Mouse (Mus musculus): ENCODE results near the gene Ube2m. TPM values are rescaled to one million over a fixed set of nuclear protein-coding genes. Genes with fewer than 3 reads are reported as not detected.

Ube2m gene
- polyA plus RNA-seq, 1 experiment from 2014 or later = 157 TPM

DNA sequence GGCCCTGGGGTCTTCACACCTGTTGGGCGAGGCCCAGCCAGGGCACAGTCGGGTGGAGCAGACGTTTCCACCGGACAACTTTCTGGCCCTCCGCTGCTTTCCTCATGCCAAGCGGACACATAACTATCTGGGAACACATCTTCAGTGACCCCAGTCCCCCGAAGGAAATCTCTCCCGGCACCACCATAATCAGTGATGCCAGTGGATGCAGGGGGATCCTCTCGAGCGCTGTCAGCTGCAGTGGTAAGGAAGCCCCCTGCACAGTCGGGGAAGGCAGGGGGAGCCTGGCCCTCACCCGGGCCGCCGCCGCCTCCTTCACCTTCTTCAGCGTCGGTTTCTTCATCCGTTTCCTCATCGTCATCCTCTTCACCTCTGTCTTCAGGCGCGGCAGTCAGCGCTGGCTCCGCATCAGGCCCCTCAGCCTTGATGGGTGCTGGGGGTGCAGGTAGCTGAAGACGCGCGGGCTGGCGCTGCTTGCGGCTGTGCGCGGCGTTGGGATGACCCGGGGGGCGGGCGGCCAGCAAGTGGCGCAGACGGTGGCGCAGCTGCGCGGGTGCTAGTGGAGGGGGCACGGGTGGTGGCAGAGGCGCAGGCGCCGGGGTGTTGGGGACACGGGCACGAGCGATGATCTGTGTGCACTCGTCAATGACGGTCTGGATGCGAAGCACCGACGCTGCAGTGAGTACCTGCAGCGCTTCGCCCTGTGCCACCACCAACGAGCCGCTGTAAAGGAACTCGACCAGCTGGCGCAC, 30.6 kb downstream of the Ube2m start:
- peaks cover 27% of the 10 kb centered on the region for H3K27me3 ChIP-seq (replicated peaks; ENCODE audit: low read depth, poor library complexity, severe bottlenecking)
- no peak for DNase-seq (ENCODE audit: low spot score)
- peaks cover 27% of the 10 kb centered on the region for H3K4me1 ChIP-seq
- 39% methylated on average over 57 of the region's 57 CpGs for WGBS
- peaks cover 38% of the 10 kb centered on the region for H3K36me3 ChIP-seq (replicated peaks)
- H3K9me3 ChIP-seq = peaks cover 5% of the 10 kb centered on the region; the same call in 1 of the 2 replicates
- no peak overlapping the region for H3K27ac ChIP-seq (replicated peaks)
- peak overlapping the region; percentile 44 for H3K4me3 ChIP-seq

DNA sequence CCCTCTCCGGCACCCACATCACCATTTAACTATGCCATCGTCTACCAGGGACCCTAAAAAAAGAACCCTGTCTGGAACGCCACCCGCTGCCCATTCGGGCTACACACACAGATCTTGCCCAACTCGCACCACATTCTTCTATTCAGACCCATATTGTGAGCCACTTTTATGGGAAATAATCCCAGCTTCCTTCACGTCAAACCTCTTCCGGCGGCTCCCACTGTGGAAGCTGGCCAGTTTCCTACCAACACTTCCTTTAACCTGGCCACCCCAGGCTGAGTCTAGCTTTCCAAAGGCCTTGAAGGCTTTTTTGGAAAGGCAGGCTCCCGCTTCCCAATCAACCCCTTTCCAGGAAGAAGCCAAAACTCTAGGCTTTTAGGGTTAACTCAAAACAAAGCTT, 31.5 kb downstream of the Ube2m start:
- 86% methylated on average over 10 of the region's 10 CpGs for WGBS
- Histone ChIP-seq H3K9me3 (peaks cover 5% of the 10 kb centered on the region; the same call in 1 of the 2 replicates), H3K27me3 (replicated peaks; ENCODE audit: low read depth, poor library complexity, severe bottlenecking) (peaks cover 27% of the 10 kb centered on the region), H3K4me3 (no peak overlapping the region), H3K27ac (replicated peaks) (no peak overlapping the region), H3K4me1 (peaks cover 27% of the 10 kb centered on the region), H3K36me3 (replicated peaks) (peaks cover 38% of the 10 kb centered on the region)
- DNase-seq (ENCODE audit: low spot score) = no peak

- 91% methylated on average over 17 of the region's 17 CpGs for WGBS
- DNase-seq (ENCODE audit: low spot score) = no peak
These were observed 32.1 kb downstream of the Ube2m start for GRCm38 (mm10) chr7:13006011-13006410.

GRCm38 (mm10) chr7:13003380-13003779, 34.7 kb downstream of the Ube2m start:
- H3K4me3 ChIP-seq = no peak overlapping the region
- DNase-seq (ENCODE audit: low spot score) = no peak
- WGBS = 76% methylated on average over 5 of the region's 5 CpGs
- H3K27me3 ChIP-seq (replicated peaks; ENCODE audit: low read depth, poor library complexity, severe bottlenecking) = peaks cover 24% of the 10 kb centered on the region
- H3K4me1 ChIP-seq = peaks cover 14% of the 10 kb centered on the region
- H3K9me3 ChIP-seq = peaks cover 5% of the 10 kb centered on the region; the same call in 1 of the 2 replicates
- H3K36me3 ChIP-seq (replicated peaks) = peaks cover 38% of the 10 kb centered on the region
- H3K27ac ChIP-seq (replicated peaks) = no peak overlapping the region

More at GRCm38 (mm10) chr7:13006011-13006410, 32.1 kb downstream of the Ube2m start:
- Histone ChIP-seq H3K36me3 (replicated peaks) (peaks cover 38% of the 10 kb centered on the region), H3K27ac (replicated peaks) (no peak overlapping the region), H3K4me3 (no peak overlapping the region), H3K9me3 (peaks cover 5% of the 10 kb centered on the region; the same call in 1 of the 2 replicates), H3K4me1 (peaks cover 27% of the 10 kb centered on the region), H3K27me3 (replicated peaks; ENCODE audit: low read depth, poor library complexity, severe bottlenecking) (peaks cover 27% of the 10 kb centered on the region)

DNA sequence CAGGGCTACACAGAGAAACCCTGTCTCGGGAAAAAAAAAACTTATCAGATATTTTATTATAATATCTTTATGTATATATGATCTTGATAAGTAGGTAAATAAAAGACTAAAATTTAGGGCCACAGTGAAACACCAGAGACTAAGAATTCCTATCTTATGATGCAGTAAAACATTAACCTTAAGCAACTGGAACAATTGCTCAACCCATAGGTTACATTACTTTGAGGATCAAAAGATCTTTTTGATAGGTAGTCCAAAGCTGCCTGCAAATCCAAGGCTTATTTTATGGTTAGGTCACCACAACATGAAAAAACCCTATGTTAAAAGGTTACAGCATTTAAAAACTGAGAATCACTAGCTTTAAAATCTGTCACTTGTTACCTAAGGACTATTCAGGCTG, 36.5 kb downstream of the Ube2m start:
- Histone ChIP-seq H3K4me3 (no peak overlapping the region), H3K36me3 (replicated peaks) (peaks cover 23% of the 10 kb centered on the region), H3K27ac (replicated peaks) (no peak overlapping the region), H3K4me1 (no peaks in the 10 kb centered on the region), H3K27me3 (replicated peaks; ENCODE audit: low read depth, poor library complexity, severe bottlenecking) (peaks cover 6% of the 10 kb centered on the region), H3K9me3 (no peaks in the 10 kb centered on the region)
- DNase-seq (ENCODE audit: low spot score) = no peak
- 59% methylated on average over 1 of the region's 1 CpGs for WGBS

DNA sequence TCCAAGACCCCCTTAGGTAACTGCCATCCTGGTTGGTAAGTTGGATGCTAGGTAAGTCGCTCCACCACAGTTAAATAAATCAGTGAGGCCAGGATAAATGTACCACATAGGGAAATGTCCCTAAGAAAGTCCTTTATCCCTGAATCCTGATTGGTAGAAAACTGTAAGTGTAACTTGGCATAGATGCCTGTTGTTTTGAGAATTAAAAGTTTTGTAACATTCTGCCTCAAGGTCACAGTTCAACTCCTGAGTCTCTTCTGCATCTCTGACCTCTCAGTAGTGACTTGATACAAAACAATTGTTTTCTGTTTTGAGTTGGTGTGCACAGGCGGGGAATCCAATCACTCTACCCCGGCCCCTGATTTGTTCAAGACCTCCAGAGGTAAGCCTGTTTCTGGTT, 39.2 kb downstream of the Ube2m start, which contains the start of gene Trim28:
TSS of gene Trim28 (plus strand) at position 264 of the 400 bp plus-strand sequence.
- no peak for DNase-seq (ENCODE audit: low spot score)
- Histone ChIP-seq H3K27ac (replicated peaks) (no peak within 1 kb of the TSS), H3K36me3 (replicated peaks) (no peaks in the 10 kb centered on the region), H3K4me1 (no peaks in the 10 kb centered on the region), H3K9me3 (no peaks in the 10 kb centered on the region), H3K4me3 (no peak within 1 kb of the TSS), H3K27me3 (replicated peaks; ENCODE audit: low read depth, poor library complexity, severe bottlenecking) (no peaks in the 10 kb centered on the region)
- WGBS = 78% methylated on average over 3 of the region's 3 CpGs

- H3K4me1 ChIP-seq = no peaks in the 10 kb centered on the region
- H3K27ac ChIP-seq (replicated peaks) = no peak within 1 kb of the TSS
- H3K27me3 ChIP-seq (replicated peaks; ENCODE audit: low read depth, poor library complexity, severe bottlenecking) = no peaks in the 10 kb centered on the region
- WGBS = 82% methylated on average over 5 of the region's 5 CpGs
- DNase-seq (ENCODE audit: low spot score) = no peak
- no peaks in the 10 kb centered on the region for H3K9me3 ChIP-seq
- no peak within 1 kb of the TSS for H3K4me3 ChIP-seq
- no peaks in the 10 kb centered on the region for H3K36me3 ChIP-seq (replicated peaks)
These were observed 40.0 kb downstream of the Ube2m start, which contains the start of gene Slc27a5 for GRCm38 (mm10) chr7:12998053-12998452. Gene Slc27a5 (minus strand): TSS chr7:12998192.

DNA sequence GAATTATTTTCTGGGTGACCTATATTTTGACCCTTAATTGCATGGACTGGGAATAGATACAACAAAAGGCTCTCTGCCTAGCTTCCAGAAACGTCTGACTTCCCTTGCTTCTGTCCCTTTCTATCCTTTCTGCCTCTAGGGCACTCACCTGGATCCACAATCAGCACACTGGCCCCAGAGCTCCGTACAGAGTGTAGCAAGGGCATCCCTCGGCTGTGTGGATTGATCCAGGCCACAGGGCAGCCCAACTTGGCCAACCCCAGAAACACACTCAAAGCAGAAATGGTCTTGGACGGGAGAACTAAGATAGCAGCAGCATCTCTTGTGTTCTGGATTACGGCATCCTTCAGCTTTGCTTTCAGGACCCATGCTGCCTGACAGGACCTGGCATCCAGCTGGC, 40.8 kb downstream of the Ube2m start:
- H3K36me3 ChIP-seq (replicated peaks) = no peaks in the 10 kb centered on the region
- no peak for DNase-seq (ENCODE audit: low spot score)
- H3K27ac ChIP-seq (replicated peaks) = no peak overlapping the region
- H3K27me3 ChIP-seq (replicated peaks; ENCODE audit: low read depth, poor library complexity, severe bottlenecking) = no peaks in the 10 kb centered on the region
- 65% methylated on average over 5 of the region's 5 CpGs for WGBS
- no peaks in the 10 kb centered on the region for H3K4me1 ChIP-seq
- H3K4me3 ChIP-seq = no peak overlapping the region
- no peaks in the 10 kb centered on the region for H3K9me3 ChIP-seq

- no peaks in the 10 kb centered on the region for H3K9me3 ChIP-seq
- no peaks in the 10 kb centered on the region for H3K36me3 ChIP-seq (replicated peaks)
- H3K27ac ChIP-seq (replicated peaks) = no peak overlapping the region
These were observed 42.2 kb downstream of the Ube2m start for GRCm38 (mm10) chr7:12995862-12996261.

DNA sequence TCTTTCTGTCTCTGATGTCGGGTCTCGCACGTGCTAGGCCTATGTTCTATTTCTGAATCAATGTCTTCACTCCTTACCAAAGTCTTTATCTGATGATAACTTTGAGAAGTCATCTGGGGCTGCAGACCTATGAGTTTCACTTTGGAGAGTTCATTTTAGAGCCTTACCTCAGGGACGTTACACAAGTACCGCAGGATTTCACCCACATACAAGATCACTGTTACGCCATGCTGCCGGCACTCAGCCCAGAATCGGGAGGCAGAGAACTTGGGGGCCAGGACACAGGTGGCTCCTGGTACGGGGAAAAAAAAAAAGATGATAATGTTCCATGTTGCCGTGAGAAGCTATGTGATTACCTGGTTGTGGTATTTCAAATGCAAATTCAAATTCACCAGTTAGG, 44.9 kb downstream of the Ube2m start:
- H3K36me3 ChIP-seq (replicated peaks) = no peaks in the 10 kb centered on the region
- H3K4me3 ChIP-seq = no peak overlapping the region
- no peak overlapping the region for H3K27ac ChIP-seq (replicated peaks)
- H3K4me1 ChIP-seq = no peaks in the 10 kb centered on the region
- DNase-seq (ENCODE audit: low spot score) = no peak
- H3K9me3 ChIP-seq = no peaks in the 10 kb centered on the region
- 90% methylated on average over 10 of the region's 10 CpGs for WGBS
- no peaks in the 10 kb centered on the region for H3K27me3 ChIP-seq (replicated peaks; ENCODE audit: low read depth, poor library complexity, severe bottlenecking)

More at GRCm38 (mm10) chr7:12995862-12996261, 42.2 kb downstream of the Ube2m start:
- Histone ChIP-seq H3K27me3 (replicated peaks; ENCODE audit: low read depth, poor library complexity, severe bottlenecking) (no peaks in the 10 kb centered on the region), H3K4me3 (no peak overlapping the region), H3K4me1 (no peaks in the 10 kb centered on the region)
- DNase-seq (ENCODE audit: low spot score) = no peak

GRCm38 (mm10) chr7:12992222-12992621, 45.9 kb downstream of the Ube2m start:
- no peak for DNase-seq (ENCODE audit: low spot score)
- no peak overlapping the region for H3K27ac ChIP-seq (replicated peaks)
- H3K36me3 ChIP-seq (replicated peaks) = no peaks in the 10 kb centered on the region
- 8% methylated on average over 3 of the region's 3 CpGs for WGBS
- H3K4me1 ChIP-seq = no peaks in the 10 kb centered on the region
- no peaks in the 10 kb centered on the region for H3K9me3 ChIP-seq
- H3K27me3 ChIP-seq (replicated peaks; ENCODE audit: low read depth, poor library complexity, severe bottlenecking) = no peaks in the 10 kb centered on the region
- no peak overlapping the region for H3K4me3 ChIP-seq

DNA sequence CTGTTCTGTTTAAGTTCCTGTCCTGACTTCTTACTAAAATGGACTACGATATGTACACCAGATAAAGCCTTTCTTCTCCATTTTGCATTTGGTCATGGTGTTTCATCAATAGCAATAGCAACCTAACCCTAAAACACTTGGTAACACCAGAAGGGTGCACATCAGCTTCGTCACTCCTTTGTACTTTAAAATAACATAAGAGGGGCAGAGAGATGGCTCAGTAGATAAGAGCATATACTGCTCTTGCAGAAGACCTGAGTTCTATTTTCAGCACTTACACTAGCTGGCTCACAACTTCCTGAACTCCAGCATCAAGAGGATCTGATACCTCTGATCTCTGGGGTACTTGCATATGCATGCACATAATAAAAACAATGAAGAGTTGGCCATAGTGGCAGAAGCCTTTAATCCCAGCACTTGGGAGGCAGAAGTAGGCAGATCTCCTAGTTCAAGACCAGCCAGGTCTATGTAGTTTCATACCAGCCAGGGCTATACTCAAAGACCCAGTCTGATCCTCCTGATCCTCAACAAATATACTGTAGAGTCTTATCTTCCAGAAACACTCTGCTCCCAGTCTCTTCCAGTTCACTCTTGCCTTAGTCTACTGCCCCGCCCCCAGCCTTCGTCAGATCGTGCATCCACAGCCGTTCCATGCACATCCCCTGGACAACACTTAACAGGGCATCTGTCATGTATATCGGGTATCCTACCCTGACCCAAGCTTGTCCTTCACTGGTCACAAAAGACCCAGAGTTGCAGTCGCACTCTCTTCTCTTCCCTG, 50.5 kb downstream of the Ube2m start:
- Histone ChIP-seq H3K4me3 (no peak overlapping the region), H3K4me1 (no peaks in the 10 kb centered on the region), H3K36me3 (replicated peaks) (peaks cover 2% of the 10 kb centered on the region), H3K27ac (replicated peaks) (no peak overlapping the region), H3K9me3 (no peaks in the 10 kb centered on the region), H3K27me3 (replicated peaks; ENCODE audit: low read depth, poor library complexity, severe bottlenecking) (no peaks in the 10 kb centered on the region)
- DNase-seq (ENCODE audit: low spot score) = no peak
- 88% methylated on average over 8 of the region's 8 CpGs for WGBS

DNA sequence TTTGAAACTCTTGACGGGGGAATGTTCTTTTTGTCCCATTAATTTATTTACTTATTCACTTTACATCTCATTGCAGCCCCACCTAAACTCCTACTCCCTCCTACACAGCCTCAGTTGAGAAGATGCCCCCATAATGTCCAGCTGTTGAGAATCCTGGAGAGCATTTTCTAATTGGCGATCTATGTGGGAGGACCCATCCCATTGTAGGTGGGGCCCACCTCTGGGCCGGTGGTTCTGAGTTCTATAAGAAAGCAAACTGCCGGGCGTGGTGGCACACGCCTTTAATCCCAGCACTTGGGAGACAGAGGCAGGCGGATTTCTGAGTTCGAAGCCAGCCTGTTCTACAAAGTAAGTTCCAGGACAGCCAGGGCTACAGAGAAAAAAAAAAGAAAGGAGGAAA, 51.2 kb downstream of the Ube2m start:
- H3K27ac ChIP-seq (replicated peaks) = no peak overlapping the region
- H3K4me3 ChIP-seq = no peak overlapping the region
- no peak for DNase-seq (ENCODE audit: low spot score)
- H3K36me3 ChIP-seq (replicated peaks) = peaks cover 9% of the 10 kb centered on the region
- no peaks in the 10 kb centered on the region for H3K27me3 ChIP-seq (replicated peaks; ENCODE audit: low read depth, poor library complexity, severe bottlenecking)
- no peaks in the 10 kb centered on the region for H3K9me3 ChIP-seq
- H3K4me1 ChIP-seq = no peaks in the 10 kb centered on the region
- 85% methylated on average over 8 of the region's 8 CpGs for WGBS
